Mouse (Mus musculus) liver, adult 2 months (tissue): ENCODE measurements around the gene Ccdc134. TPM values are rescaled to one million over a fixed set of nuclear protein-coding genes. Genes with fewer than 3 reads are reported as not detected.

Source experiments
- DNase-seq: peaks from one replicate; pipeline ENCODE4 v3.0.0-alpha.2; 2011; ENCODE audit warnings: low read depth, low spot score; ENCODE audit errors: extremely low read depth
- H3K27ac ChIP-seq: fragments of 200-500 bp; replicated peaks from 2 replicates; pipeline ENCODE4 v1.5.1; 2012; ENCODE audit warnings: low read depth, mild to moderate bottlenecking, control low read depth, inconsistent platforms, low read length; ENCODE audit not compliant: insufficient read depth
- H3K27me3 ChIP-seq: fragments of 200-500 bp; 2 replicates; pipeline ENCODE4 v1.6.1; 2012; ENCODE audit warnings: mild to moderate bottlenecking, moderate library complexity, low read length, inconsistent platforms; ENCODE audit not compliant: control insufficient read depth, insufficient read depth
- H3K36me3 ChIP-seq: fragments of 200-500 bp; 2 replicates; pipeline ENCODE4 v1.6.1; 2012; ENCODE audit warnings: low read length, inconsistent platforms; ENCODE audit not compliant: control insufficient read depth, insufficient read depth
- H3K4me1 ChIP-seq: fragments of 200-500 bp; 2 replicates; pipeline ENCODE4 v1.6.1; 2011; ENCODE audit warnings: low read length; ENCODE audit not compliant: control insufficient read depth, insufficient read depth
- H3K4me3 ChIP-seq: fragments of 200-500 bp; 2 replicates; pipeline ENCODE4 v1.5.1; 2011; ENCODE audit warnings: low read depth, mild to moderate bottlenecking, control low read depth, low read length, moderate library complexity; ENCODE audit not compliant: insufficient read depth
- H3K79me2 ChIP-seq: fragments of 200-500 bp; 2 replicates; pipeline ENCODE4 v1.6.1; 2012; ENCODE audit warnings: inconsistent platforms, mild to moderate bottlenecking, low read length, moderate library complexity; ENCODE audit not compliant: control insufficient read depth, insufficient read depth
- H3K9ac ChIP-seq: fragments of 200-500 bp; 2 replicates; pipeline ENCODE4 v1.6.1; 2012; ENCODE audit warnings: low read depth, mild to moderate bottlenecking, control low read depth, inconsistent platforms, low read length
- CTCF ChIP-seq: fragments of 200-500 bp; IDR thresholded peaks from 2 replicates; pipeline ENCODE4 v1.5.1; 2011; ENCODE audit warnings: low read depth, low read length, control low read depth
- POLR2A ChIP-seq: fragments of 200-500 bp; IDR thresholded peaks from 2 replicates; pipeline ENCODE4 v1.6.1; 2011; ENCODE audit warnings: low read length, control low read depth; ENCODE audit not compliant: insufficient read depth; ENCODE audit errors: extremely low read depth
- WGBS: fragments of 180-500 bp; shearing (Covaris S2); methylation state at CpG from one replicate; pipeline ENCODE4 v1.1.7; 2018; 5-methylcytosine and 5-hydroxymethylcytosine counted together
- polyA plus RNA-seq: library from polyadenylated mRNA; depleted of rRNA; stranded (reverse); fragments of >200 nt; gene quantifications from 2 replicates; pipeline ENCODE4 v1.2.3, GENCODE M21; 2012
- total RNA-seq: library from RNA; depleted of rRNA; stranded (reverse); fragments of >200 nt; gene quantifications from 2 replicates; pipeline ENCODE4 v1.2.3, GENCODE M21; 2014

Ccdc134 gene
- total and polyA plus RNA-seq, 2 experiments = 1.8 to 8.2 TPM

- H3K36me3 ChIP-seq = no peaks in the 10 kb centered on the region
- peaks cover 2% of the 10 kb centered on the region for H3K4me1 ChIP-seq
- H3K9ac ChIP-seq = no peak overlapping the region
- TF ChIP-seq CTCF (no peak), POLR2A (no peak)
- DNase-seq = no peak
- peaks cover 48% of the 10 kb centered on the region; the same call in 1 of the 2 replicates for H3K79me2 ChIP-seq
- no peaks in the 10 kb centered on the region for H3K27me3 ChIP-seq
- 88% methylated on average over 9 of the region's 9 CpGs for WGBS
- H3K27ac ChIP-seq = no peak overlapping the region
- no peak overlapping the region for H3K4me3 ChIP-seq
Measured at GRCm38 (mm10) chr15:82159471-82159870, 31.7 kb downstream of the Ccdc134 start.

- peaks cover 2% of the 10 kb centered on the region for H3K4me1 ChIP-seq
- peak; percentile 63 for DNase-seq
- H3K4me3 ChIP-seq = no peak overlapping the region
- no peaks in the 10 kb centered on the region for H3K36me3 ChIP-seq
- H3K79me2 ChIP-seq = peaks cover 41% of the 10 kb centered on the region; the same call in 1 of the 2 replicates
- H3K9ac ChIP-seq = no peak overlapping the region
- WGBS = 40% methylated on average over 11 of the region's 11 CpGs
- H3K27ac ChIP-seq = no peak overlapping the region
- no peak for TF ChIP-seq CTCF
- no peak for TF ChIP-seq POLR2A
- no peaks in the 10 kb centered on the region for H3K27me3 ChIP-seq
Measured at GRCm38 (mm10) chr15:82160731-82161640, 33.3 kb downstream of the Ccdc134 start.

DNA sequence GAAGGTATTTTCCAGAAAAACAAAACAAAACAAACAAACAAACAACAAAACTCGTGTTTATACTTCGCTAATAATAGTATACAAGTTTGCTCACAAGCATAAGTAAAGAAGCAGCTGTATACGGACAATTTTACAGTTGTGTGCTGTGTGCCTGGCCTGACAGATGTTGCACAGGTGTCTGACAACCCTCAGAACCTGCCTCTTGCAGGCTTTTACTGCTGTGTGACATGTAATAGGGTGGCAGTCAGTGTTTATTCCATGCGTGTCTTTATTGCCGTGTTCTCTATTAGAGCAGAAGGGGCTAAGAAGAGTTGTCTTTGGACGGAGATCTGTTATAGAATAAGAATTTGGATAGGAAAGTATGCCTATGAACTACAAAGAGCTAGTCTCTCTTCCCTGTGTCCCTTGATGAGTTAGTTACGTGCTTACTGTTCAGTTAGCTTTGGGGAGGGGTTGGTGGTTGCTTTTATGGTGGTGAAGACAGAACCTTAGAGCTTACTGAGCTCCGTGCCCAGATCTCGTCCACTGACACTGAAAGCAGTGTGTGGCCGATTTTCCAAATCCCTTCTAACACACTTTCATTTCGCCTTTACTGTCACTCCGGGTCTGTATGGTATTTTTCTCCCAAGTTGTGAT lies 34.4 kb downstream of the Ccdc134 start:
- DNase-seq = no peak
- Histone ChIP-seq H3K27ac (no peak overlapping the region), H3K9ac (no peak overlapping the region), H3K27me3 (no peaks in the 10 kb centered on the region), H3K36me3 (no peaks in the 10 kb centered on the region), H3K79me2 (peaks cover 43% of the 10 kb centered on the region; the same call in 1 of the 2 replicates), H3K4me3 (no peak overlapping the region), H3K4me1 (peaks cover 6% of the 10 kb centered on the region)
- WGBS = 90% methylated on average over 12 of the region's 12 CpGs
- TF ChIP-seq POLR2A (no peak), CTCF (no peak)

DNA sequence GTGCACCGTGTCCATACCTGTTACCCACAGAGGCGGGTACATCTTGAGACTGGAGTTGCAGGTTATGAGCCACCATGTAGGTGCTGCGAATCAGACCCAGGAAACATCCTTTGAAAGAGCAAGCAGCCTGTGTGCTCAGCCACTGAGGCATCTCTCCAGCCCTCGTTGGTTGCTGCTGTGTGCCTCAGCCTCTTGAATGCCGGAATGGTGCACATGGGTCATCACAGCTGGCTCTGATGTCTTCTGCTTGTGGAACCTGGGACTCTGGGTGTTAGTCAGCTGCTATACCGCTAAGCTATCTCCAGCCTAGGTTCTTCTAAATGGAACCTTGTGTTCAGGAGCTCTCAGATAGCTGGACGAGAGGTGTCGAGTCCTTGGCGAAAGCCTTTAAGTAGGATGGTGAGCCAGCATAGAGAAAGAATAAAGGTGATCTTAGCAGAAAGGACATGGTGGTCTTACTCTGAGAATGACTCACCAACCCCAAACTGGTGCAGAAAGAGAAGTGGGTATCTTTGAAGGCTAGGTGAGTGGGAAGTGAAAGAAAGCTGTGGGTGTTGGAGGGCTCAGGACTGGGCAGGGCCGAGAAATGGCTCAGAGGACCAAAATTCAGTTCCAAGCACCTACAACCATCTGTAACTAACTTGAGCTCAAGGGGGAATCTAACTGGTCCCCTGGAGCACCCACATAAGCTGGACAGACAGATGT lies 35.8 kb downstream of the Ccdc134 start:
- peaks cover 42% of the 10 kb centered on the region; the same call in 1 of the 2 replicates for H3K79me2 ChIP-seq
- peaks cover 8% of the 10 kb centered on the region for H3K4me1 ChIP-seq
- TF ChIP-seq CTCF = no peak
- TF ChIP-seq POLR2A = no peak
- DNase-seq = no peak
- no peak overlapping the region for H3K27ac ChIP-seq
- H3K27me3 ChIP-seq = no peaks in the 10 kb centered on the region
- 85% methylated on average over 10 of the region's 10 CpGs for WGBS
- H3K36me3 ChIP-seq = no peaks in the 10 kb centered on the region
- H3K9ac ChIP-seq = no peak overlapping the region
- no peak overlapping the region for H3K4me3 ChIP-seq

DNA sequence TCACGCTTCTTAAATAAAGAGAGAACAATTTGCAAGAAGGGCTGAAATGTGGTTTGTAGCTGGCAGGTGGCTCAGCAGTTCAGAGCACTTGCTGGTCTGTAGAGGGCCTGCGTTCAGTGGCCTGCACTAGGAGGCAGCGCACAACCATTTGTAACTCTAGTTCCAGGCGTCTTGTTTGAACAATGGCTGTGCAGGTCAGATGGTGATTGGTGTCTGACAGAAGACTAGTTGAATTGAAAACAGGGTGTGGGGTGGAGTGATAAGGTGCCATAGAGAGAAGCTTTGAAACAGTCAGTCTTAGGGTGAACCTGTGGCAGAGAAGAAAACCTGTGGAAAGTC lies 36.3 kb downstream of the Ccdc134 start:
- Histone ChIP-seq H3K79me2 (peaks cover 39% of the 10 kb centered on the region; the same call in 1 of the 2 replicates), H3K9ac (no peak overlapping the region), H3K4me1 (peaks cover 8% of the 10 kb centered on the region), H3K4me3 (no peak overlapping the region), H3K27me3 (no peaks in the 10 kb centered on the region), H3K36me3 (no peaks in the 10 kb centered on the region), H3K27ac (no peak overlapping the region)
- peak; percentile 45 for DNase-seq
- 38% methylated on average over 4 of the region's 4 CpGs for WGBS
- TF ChIP-seq CTCF (0 out of 2 replicates have a peak, but pooled peaks have one; percentile 26), POLR2A (no peak)
